Mouse (Mus musculus) midbrain, embryonic 11.5 days (tissue): ENCODE measurements around the gene Mtss1l. TPM values are rescaled to one million over a fixed set of nuclear protein-coding genes. Genes with fewer than 3 reads are reported as not detected.

Source experiments
- ATAC-seq: fragments of 200-750 bp; cut with Nextera tagmentation; 2 replicates; pipeline ENCODE4 v1.8.0; 2017; ENCODE audit warnings: moderate TSS enrichment, moderate library complexity; ENCODE audit not compliant: low FRiP score
- DNase-seq: peaks from one replicate; pipeline ENCODE4 v3.0.0; 2015; ENCODE audit warnings: low spot score; ENCODE audit errors: missing footprints
- H3K27ac ChIP-seq: fragments of 300-500 bp; sonication (generic); 2 replicates; pipeline ENCODE4 v1.5.1; 2014; ENCODE audit warnings: low read depth, low read length
- H3K27me3 ChIP-seq: fragments of 300-500 bp; sonication (generic); 2 replicates; pipeline ENCODE4 v1.6.1; 2014; ENCODE audit warnings: mild to moderate bottlenecking, low read length, moderate library complexity, mixed read lengths; ENCODE audit not compliant: control insufficient read depth, insufficient read depth
- H3K36me3 ChIP-seq: fragments of 300-500 bp; sonication (generic); 2 replicates; pipeline ENCODE4 v1.6.1; 2014; ENCODE audit warnings: mild to moderate bottlenecking, low read length, moderate library complexity, mixed read lengths; ENCODE audit not compliant: control insufficient read depth, insufficient read depth
- H3K4me1 ChIP-seq: fragments of 300-500 bp; sonication (generic); 2 replicates; pipeline ENCODE4 v1.6.1; 2014; ENCODE audit warnings: low read length; ENCODE audit not compliant: control insufficient read depth, insufficient read depth
- H3K4me2 ChIP-seq: fragments of 300-500 bp; sonication (generic); 2 replicates; pipeline ENCODE4 v1.6.1; 2014; ENCODE audit warnings: mild to moderate bottlenecking, moderate library complexity
- H3K4me3 ChIP-seq: fragments of 300-500 bp; sonication (generic); 2 replicates; pipeline ENCODE4 v1.5.1; 2014; ENCODE audit warnings: low read depth, low read length
- H3K9ac ChIP-seq: fragments of 300-500 bp; sonication (generic); 2 replicates; pipeline ENCODE4 v1.6.1; 2014; ENCODE audit warnings: low read length
- H3K9me3 ChIP-seq: fragments of 300-500 bp; sonication (generic); 2 replicates; pipeline ENCODE4 v1.6.1; 2016; ENCODE audit warnings: low read length; ENCODE audit not compliant: control insufficient read depth
- WGBS: fragments of 180-500 bp; shearing (Covaris S2); extraction: QIAGEN DNeasy Blood & Tissue Kit; methylation state at CpG from one replicate; pipeline ENCODE4 v1.1.7; 2014; 5-methylcytosine and 5-hydroxymethylcytosine counted together
- polyA plus RNA-seq: library from polyadenylated mRNA; unstranded; fragments of >200 nt; fragmentation: Nextera tagmentation; extraction: Ambion mirVana; gene quantifications from 2 replicates; pipeline ENCODE4 v1.2.1, GENCODE M21; 2014

The Mtss1l gene
- polyA plus RNA-seq, 1 experiment from 2014 or later = 9.6 TPM

GRCm38 (mm10) chr8:110789571-110789970, 68.3 kb downstream of the Mtss1l start:
- WGBS = 60% methylated on average over 12 of the region's 12 CpGs
- Histone ChIP-seq H3K9ac (no peak overlapping the region), H3K27ac (no peak overlapping the region), H3K4me2 (no peak overlapping the region), H3K4me3 (no peak overlapping the region), H3K9me3 (no peaks in the 10 kb centered on the region), H3K4me1 (no peaks in the 10 kb centered on the region), H3K27me3 (no peaks in the 10 kb centered on the region), H3K36me3 (no peaks in the 10 kb centered on the region)
- DNase-seq (no peak), ATAC-seq (no peak)

GRCm38 (mm10) chr8:110790270-110790669, 69.0 kb downstream of the Mtss1l start:
- Histone ChIP-seq H3K36me3 (no peaks in the 10 kb centered on the region), H3K9me3 (no peaks in the 10 kb centered on the region), H3K4me1 (no peaks in the 10 kb centered on the region), H3K27me3 (no peaks in the 10 kb centered on the region), H3K27ac (no peak overlapping the region), H3K4me3 (no peak overlapping the region), H3K4me2 (no peak overlapping the region), H3K9ac (no peak overlapping the region)
- 72% methylated on average over 6 of the region's 6 CpGs for WGBS
- ATAC-seq (no peak), DNase-seq (no peak)

Other genes with a start within 250 kb of the Mtss1l start
- 31.9 and 33.8 TPM in 2 replicates for gene Vac14, start 102.9 kb upstream of the Mtss1l start, polyA plus RNA-seq
- gene Il34, start 84.4 kb downstream of the Mtss1l start, polyA plus RNA-seq = 0.38 and 0.81 TPM in 2 replicates
- 65.3 and 70.0 TPM in 2 replicates for gene Cog4, start 125.1 kb downstream of the Mtss1l start, polyA plus RNA-seq
- gene Sf3b3, start 125.3 kb downstream of the Mtss1l start, polyA plus RNA-seq = 203 and 205 TPM in 2 replicates
- gene Fuk, start 181.0 kb downstream of the Mtss1l start, polyA plus RNA-seq = 4.0 and 4.3 TPM in 2 replicates
- gene St3gal2, start 198.4 kb downstream of the Mtss1l start, polyA plus RNA-seq = 11.2 and 11.3 TPM in 2 replicates